In genomic region chr12:24716721-24717301, GRCm38 (mm10) we compare ENCODE assay signal across 7 mouse cellular contexts. TPM values are rescaled to one million over a fixed set of nuclear protein-coding genes. Genes with fewer than 3 reads are reported as not detected.
DNase-seq lines count a peak whose midpoint lies in the region; ATAC-seq and TF ChIP-seq lines count a peak whose summit lies in the region.

No protein-coding gene starts in this region.

- H3K4me3 ChIP-seq in brown adipose tissue, adult 24 weeks (ENCODE audit: insufficient read depth, low read depth, low read length) = no peak overlapping the region
- H3K4me3 ChIP-seq in forebrain, postnatal 0 days (ENCODE audit: low read depth, low read length) = no peak overlapping the region
- H3K4me3 ChIP-seq in kidney, embryonic 16.5 days (ENCODE audit: low read length) = no peak overlapping the region
- H3K4me3 ChIP-seq in lung, embryonic 16.5 days (ENCODE audit: low read length) = no peak overlapping the region

- H3K4me1 ChIP-seq in brown adipose tissue, adult 24 weeks (ENCODE audit: control insufficient read depth, insufficient read depth, insufficient read length, low read length) = peaks cover 19% of the 10 kb centered on the region; the same call in 1 of the 2 replicates
- no peaks in the 10 kb centered on the region for H3K4me1 ChIP-seq in forebrain, postnatal 0 days (ENCODE audit: insufficient read depth)
- 0 out of 2 replicates have a peak, but pooled peaks cover 4% of the 10 kb centered on the region for H3K4me1 ChIP-seq in kidney, embryonic 16.5 days (ENCODE audit: insufficient read depth, low read length)
- peaks cover 10% of the 10 kb centered on the region for H3K4me1 ChIP-seq in lung, embryonic 16.5 days (replicated peaks; ENCODE audit: control insufficient read depth, insufficient read depth, low read length)

- ATAC-seq in forebrain, postnatal 0 days = peak; percentile 76
- ATAC-seq in kidney, embryonic 16.5 days (ENCODE audit: low FRiP score, low TSS enrichment) = peak; percentile 55; the same call in 1 of the 2 replicates
- peak; percentile 57 for ATAC-seq in lung, embryonic 16.5 days (ENCODE audit: low read depth)

- no peak overlapping the region for H3K9ac ChIP-seq in forebrain, postnatal 0 days
- H3K9ac ChIP-seq in kidney, embryonic 16.5 days (replicated peaks; ENCODE audit: low read length) = no peak overlapping the region
- H3K9ac ChIP-seq in lung, embryonic 16.5 days (ENCODE audit: low read length) = no peak overlapping the region

- no peak overlapping the region for H3K4me2 ChIP-seq in forebrain, postnatal 0 days (ENCODE audit: low read depth)
- H3K4me2 ChIP-seq in kidney, embryonic 16.5 days (replicated peaks; ENCODE audit: low read depth, low read length) = no peak overlapping the region
- H3K4me2 ChIP-seq in lung, embryonic 16.5 days (ENCODE audit: low read depth, low read length) = no peak overlapping the region

- H3K27ac ChIP-seq in brown adipose tissue, adult 24 weeks (replicated peaks; ENCODE audit: low read depth, low read length) = 0 out of 2 replicates have a peak overlapping the region, but pooled peaks have one; percentile 4
- H3K27ac ChIP-seq in forebrain, postnatal 0 days (ENCODE audit: low read depth, low read length) = no peak overlapping the region
- H3K27ac ChIP-seq in kidney, embryonic 16.5 days (ENCODE audit: low read length) = no peak overlapping the region
- H3K27ac ChIP-seq in lung, embryonic 16.5 days (ENCODE audit: low read length) = no peak overlapping the region

- no peaks in the 10 kb centered on the region for H3K9me3 ChIP-seq in forebrain, postnatal 0 days (ENCODE audit: low read length)
- H3K9me3 ChIP-seq in kidney, embryonic 16.5 days (ENCODE audit: low read length) = no peaks in the 10 kb centered on the region
- H3K9me3 ChIP-seq in lung, embryonic 16.5 days (ENCODE audit: control insufficient read depth, low read length) = no peaks in the 10 kb centered on the region

- no peaks in the 10 kb centered on the region for H3K36me3 ChIP-seq in forebrain, postnatal 0 days (ENCODE audit: insufficient read depth)
- peaks cover 20% of the 10 kb centered on the region for H3K36me3 ChIP-seq in kidney, embryonic 16.5 days (ENCODE audit: insufficient read depth, low read length)
- peaks cover 3% of the 10 kb centered on the region for H3K36me3 ChIP-seq in lung, embryonic 16.5 days (ENCODE audit: control insufficient read depth, insufficient read depth, low read length)

- TF ChIP-seq CTCF in forebrain, postnatal 0 days (IDR thresholded peaks at IDR 0.05; ENCODE audit: low read depth) = peak; percentile 89

- WGBS in forebrain, postnatal 0 days = 48% methylated on average over 4 of the region's 4 CpGs
- 51% methylated on average over 4 of the region's 4 CpGs for WGBS in kidney, embryonic 16.5 days
- 45% methylated on average over 4 of the region's 4 CpGs for WGBS in lung, embryonic 16.5 days

- no peaks in the 10 kb centered on the region for H3K27me3 ChIP-seq in forebrain, postnatal 0 days (ENCODE audit: insufficient read depth, low read length)
- no peaks in the 10 kb centered on the region for H3K27me3 ChIP-seq in kidney, embryonic 16.5 days (ENCODE audit: insufficient read depth, low read length)
- H3K27me3 ChIP-seq in lung, embryonic 16.5 days (ENCODE audit: control insufficient read depth, insufficient read depth, low read depth, low read length) = no peaks in the 10 kb centered on the region

- DNase-seq in 416B (ENCODE audit: low read depth) = peak; percentile 50
- DNase-seq in B cell, adult 2 months = peak; percentile 50 to 57
- DNase-seq in forebrain, postnatal 0 days = peak; percentile 60
- peak; percentile 65 for DNase-seq in retina, postnatal 1 day

RNA-seq across cellular contexts. Expression of gene Rrm2, which starts 8.8 kb away (rescaled TPM):
- 0.63 TPM in 2 replicates for polyA plus RNA-seq in brown adipose tissue, adult 24 weeks (2012; ENCODE audit: insufficient read depth, insufficient read length, missing spikeins)
- total RNA-seq in forebrain, postnatal 0 days (2014; rRNA removed) = 18.2 and 19.2 TPM in 2 replicates
- polyA plus RNA-seq in forebrain, postnatal 0 days (2015; fragmentation: Nextera tagmentation; extraction: Ambion mirVana) = 50.3 and 50.7 TPM in 2 replicates
- polyA plus RNA-seq in kidney, embryonic 16.5 days (2015; fragmentation: Nextera tagmentation; extraction: Ambion mirVana) = 215 and 225 TPM in 2 replicates
- polyA plus RNA-seq in lung, embryonic 16.5 days (2015; fragmentation: Nextera tagmentation; extraction: Ambion mirVana) = 196 and 207 TPM in 2 replicates

RNA-seq across cellular contexts. Expression of gene Cys1, which starts 35.2 kb away (rescaled TPM):
- polyA plus RNA-seq in brown adipose tissue, adult 24 weeks (2012; ENCODE audit: insufficient read depth, insufficient read length, missing spikeins) = 1.6 and 2.7 TPM in 2 replicates
- total RNA-seq in forebrain, postnatal 0 days (2014; rRNA removed) = 4.2 and 5.8 TPM in 2 replicates
- polyA plus RNA-seq in forebrain, postnatal 0 days (2015; fragmentation: Nextera tagmentation; extraction: Ambion mirVana) = 2.1 and 2.3 TPM in 2 replicates
- polyA plus RNA-seq in kidney, embryonic 16.5 days (2015; fragmentation: Nextera tagmentation; extraction: Ambion mirVana) = 11.1 and 13.2 TPM in 2 replicates
- 1.6 and 2.4 TPM in 2 replicates for polyA plus RNA-seq in lung, embryonic 16.5 days (2015; fragmentation: Nextera tagmentation; extraction: Ambion mirVana)

Comparison
In these comparisons a context has a peak if more than half of its experiments do, and no peak if none do; other contexts are left out.
1. RNA of gene Rrm2, which starts 8.8 kb away (polyA plus RNA-seq): 215 to 225 TPM in kidney, embryonic 16.5 days, 196 to 207 TPM in lung, embryonic 16.5 days and 50.3 to 50.7 TPM in forebrain, postnatal 0 days; 0.63 TPM in brown adipose tissue, adult 24 weeks; every median in the first group is over 10 times any median in the second.
2. Peak in every context shown above with its lines, with median percentiles within 50 percentile points of each other: DNase-seq and ATAC-seq.